Mouse (Mus musculus) C2C12 (cell line): ENCODE results near the gene Tmem30a.

Source experiments
- CEBPB ChIP-seq: IDR thresholded peaks from one replicate; pipeline ENCODE4 v1.6.1; 2011; ENCODE audit warnings: low read depth, mild to moderate bottlenecking, control low read depth, moderate library complexity
- CTCF ChIP-seq: IDR thresholded peaks from one replicate; pipeline ENCODE4 v1.5.1; 2011; ENCODE audit not compliant: control insufficient read depth, insufficient read depth, insufficient read length
- MAX ChIP-seq: IDR thresholded peaks from one replicate; pipeline ENCODE4 v1.6.1; 2011; ENCODE audit warnings: mild to moderate bottlenecking, control low read depth
- USF1 ChIP-seq: IDR thresholded peaks from one replicate; pipeline ENCODE4 v1.6.1; 2011; ENCODE audit warnings: low read depth, mild to moderate bottlenecking, control low read depth, moderate library complexity

GRCm38 (mm10) chr9:79785794-79786085, 7.6 kb downstream of the Tmem30a start:
- TF ChIP-seq CTCF (no peak), CEBPB (no peak), MAX (no peak), USF1 (no peak)
